Mouse (Mus musculus): Measurements from ENCODE around the gene Fez2. TPM values are rescaled to one million over a fixed set of nuclear protein-coding genes. Genes with fewer than 3 reads are reported as not detected.

The Fez2 gene
- polyA plus RNA-seq, 1 experiment: 14.9 TPM

- 91% methylated on average over 4 of the region's 4 CpGs for WGBS
- DNase-seq: no peak
- Histone ChIP-seq H3K36me3 (ENCODE audit: control insufficient read depth, insufficient read depth, low read length) (no peaks in the 10 kb centered on the region), H3K4me3 (ENCODE audit: control insufficient read depth, insufficient read depth, low read length) (no peak overlapping the region), H3K27me3 (ENCODE audit: control insufficient read depth, insufficient read depth, low read length) (no peaks in the 10 kb centered on the region), H3K27ac (ENCODE audit: control insufficient read depth, insufficient read depth, low read length) (no peak overlapping the region), H3K4me1 (replicated peaks; ENCODE audit: control insufficient read depth, insufficient read depth, low read length) (peaks cover 2% of the 10 kb centered on the region; the same call in 1 of the 2 replicates)
- TF ChIP-seq CTCF (IDR thresholded peaks at IDR 0.05; ENCODE audit: borderline replicate concordance, control insufficient read depth, extremely low read depth, insufficient read depth, low read length, poor library complexity) (no peak), POLR2A (IDR thresholded peaks at IDR 0.05; ENCODE audit: control insufficient read depth, extremely low read depth, insufficient read depth, low read length, poor library complexity) (no peak)
Observed at GRCm38 (mm10) chr17:78419216-78419615, 1.3 kb upstream of the Fez2 start.

- Histone ChIP-seq H3K36me3 (ENCODE audit: control insufficient read depth, insufficient read depth, low read length) (peaks cover 12% of the 10 kb centered on the region), H3K27me3 (ENCODE audit: control insufficient read depth, insufficient read depth, low read length) (no peaks in the 10 kb centered on the region), H3K27ac (ENCODE audit: control insufficient read depth, insufficient read depth, low read length) (no peak overlapping the region), H3K4me3 (ENCODE audit: control insufficient read depth, insufficient read depth, low read length) (no peak overlapping the region), H3K4me1 (replicated peaks; ENCODE audit: control insufficient read depth, insufficient read depth, low read length) (peaks cover 2% of the 10 kb centered on the region; the same call in 1 of the 2 replicates)
- TF ChIP-seq CTCF (IDR thresholded peaks at IDR 0.05; ENCODE audit: borderline replicate concordance, control insufficient read depth, extremely low read depth, insufficient read depth, low read length, poor library complexity): no peak
- TF ChIP-seq POLR2A (IDR thresholded peaks at IDR 0.05; ENCODE audit: control insufficient read depth, extremely low read depth, insufficient read depth, low read length, poor library complexity): no peak
- WGBS: 88% methylated on average over 2 of the region's 2 CpGs
- no peak for DNase-seq
Observed at GRCm38 (mm10) chr17:78415255-78415654, 2.7 kb downstream of the Fez2 start.

- Histone ChIP-seq H3K27ac (ENCODE audit: control insufficient read depth, insufficient read depth, low read length) (no peak overlapping the region), H3K4me3 (ENCODE audit: control insufficient read depth, insufficient read depth, low read length) (no peak overlapping the region), H3K4me1 (replicated peaks; ENCODE audit: control insufficient read depth, insufficient read depth, low read length) (no peaks in the 10 kb centered on the region; the same call in 1 of the 2 replicates), H3K36me3 (ENCODE audit: control insufficient read depth, insufficient read depth, low read length) (peaks cover 12% of the 10 kb centered on the region), H3K27me3 (ENCODE audit: control insufficient read depth, insufficient read depth, low read length) (no peaks in the 10 kb centered on the region)
- no peak for TF ChIP-seq POLR2A (IDR thresholded peaks at IDR 0.05; ENCODE audit: control insufficient read depth, extremely low read depth, insufficient read depth, low read length, poor library complexity)
- no peak for TF ChIP-seq CTCF (IDR thresholded peaks at IDR 0.05; ENCODE audit: borderline replicate concordance, control insufficient read depth, extremely low read depth, insufficient read depth, low read length, poor library complexity)
- no peak for DNase-seq
- 95% methylated on average over 2 of the region's 2 CpGs for WGBS
Observed at GRCm38 (mm10) chr17:78409900-78410299, 8.1 kb downstream of the Fez2 start.

GRCm38 (mm10) chr17:78408386-78408785 is 9.6 kb downstream of the Fez2 start:
- H3K27ac ChIP-seq (ENCODE audit: control insufficient read depth, insufficient read depth, low read length): no peak overlapping the region
- TF ChIP-seq POLR2A (IDR thresholded peaks at IDR 0.05; ENCODE audit: control insufficient read depth, extremely low read depth, insufficient read depth, low read length, poor library complexity) (no peak), CTCF (IDR thresholded peaks at IDR 0.05; ENCODE audit: borderline replicate concordance, control insufficient read depth, extremely low read depth, insufficient read depth, low read length, poor library complexity) (no peak)
- DNase-seq: no peak
- H3K36me3 ChIP-seq (ENCODE audit: control insufficient read depth, insufficient read depth, low read length): peaks cover 15% of the 10 kb centered on the region
- H3K4me1 ChIP-seq (replicated peaks; ENCODE audit: control insufficient read depth, insufficient read depth, low read length): no peaks in the 10 kb centered on the region; the same call in 1 of the 2 replicates
- no peaks in the 10 kb centered on the region for H3K27me3 ChIP-seq (ENCODE audit: control insufficient read depth, insufficient read depth, low read length)
- H3K4me3 ChIP-seq (ENCODE audit: control insufficient read depth, insufficient read depth, low read length): no peak overlapping the region
- WGBS: 96% methylated on average over 10 of the region's 10 CpGs

GRCm38 (mm10) chr17:78407581-78407980 is 10.4 kb downstream of the Fez2 start:
- 94% methylated on average over 4 of the region's 4 CpGs for WGBS
- Histone ChIP-seq H3K4me3 (ENCODE audit: control insufficient read depth, insufficient read depth, low read length) (no peak overlapping the region), H3K27ac (ENCODE audit: control insufficient read depth, insufficient read depth, low read length) (no peak overlapping the region), H3K36me3 (ENCODE audit: control insufficient read depth, insufficient read depth, low read length) (peaks cover 15% of the 10 kb centered on the region), H3K27me3 (ENCODE audit: control insufficient read depth, insufficient read depth, low read length) (no peaks in the 10 kb centered on the region), H3K4me1 (replicated peaks; ENCODE audit: control insufficient read depth, insufficient read depth, low read length) (no peaks in the 10 kb centered on the region; the same call in 1 of the 2 replicates)
- DNase-seq: no peak
- TF ChIP-seq CTCF (IDR thresholded peaks at IDR 0.05; ENCODE audit: borderline replicate concordance, control insufficient read depth, extremely low read depth, insufficient read depth, low read length, poor library complexity) (no peak), POLR2A (IDR thresholded peaks at IDR 0.05; ENCODE audit: control insufficient read depth, extremely low read depth, insufficient read depth, low read length, poor library complexity) (no peak)

- Histone ChIP-seq H3K4me3 (ENCODE audit: control insufficient read depth, insufficient read depth, low read length) (no peak overlapping the region), H3K4me1 (replicated peaks; ENCODE audit: control insufficient read depth, insufficient read depth, low read length) (no peaks in the 10 kb centered on the region; the same call in 1 of the 2 replicates), H3K36me3 (ENCODE audit: control insufficient read depth, insufficient read depth, low read length) (peaks cover 18% of the 10 kb centered on the region), H3K27ac (ENCODE audit: control insufficient read depth, insufficient read depth, low read length) (no peak overlapping the region), H3K27me3 (ENCODE audit: control insufficient read depth, insufficient read depth, low read length) (no peaks in the 10 kb centered on the region)
- DNase-seq: no peak
- WGBS: 97% methylated on average over 10 of the region's 10 CpGs
- TF ChIP-seq CTCF (IDR thresholded peaks at IDR 0.05; ENCODE audit: borderline replicate concordance, control insufficient read depth, extremely low read depth, insufficient read depth, low read length, poor library complexity) (no peak), POLR2A (IDR thresholded peaks at IDR 0.05; ENCODE audit: control insufficient read depth, extremely low read depth, insufficient read depth, low read length, poor library complexity) (no peak)
Observed at GRCm38 (mm10) chr17:78406854-78407253, 11.1 kb downstream of the Fez2 start.

GRCm38 (mm10) chr17:78405336-78405735 is 12.6 kb downstream of the Fez2 start:
- over 99% methylated on average over 3 of the region's 3 CpGs for WGBS
- no peak for DNase-seq
- Histone ChIP-seq H3K4me3 (ENCODE audit: control insufficient read depth, insufficient read depth, low read length) (no peak overlapping the region), H3K36me3 (ENCODE audit: control insufficient read depth, insufficient read depth, low read length) (peaks cover 7% of the 10 kb centered on the region), H3K27me3 (ENCODE audit: control insufficient read depth, insufficient read depth, low read length) (no peaks in the 10 kb centered on the region), H3K4me1 (replicated peaks; ENCODE audit: control insufficient read depth, insufficient read depth, low read length) (peaks cover 8% of the 10 kb centered on the region), H3K27ac (ENCODE audit: control insufficient read depth, insufficient read depth, low read length) (no peak overlapping the region)
- TF ChIP-seq CTCF (IDR thresholded peaks at IDR 0.05; ENCODE audit: borderline replicate concordance, control insufficient read depth, extremely low read depth, insufficient read depth, low read length, poor library complexity) (no peak), POLR2A (IDR thresholded peaks at IDR 0.05; ENCODE audit: control insufficient read depth, extremely low read depth, insufficient read depth, low read length, poor library complexity) (no peak)

All from thymus, adult 2 months (tissue).